Mouse (Mus musculus) hindbrain, embryonic 11.5 days (tissue): Measurements from ENCODE around the gene Rptn. TPM values are rescaled to one million over a fixed set of nuclear protein-coding genes. Genes with fewer than 3 reads are reported as not detected.

Source experiments
- ATAC-seq: fragments of 200-750 bp; cut with Nextera tagmentation; 2 replicates; pipeline ENCODE4 v1.8.0; 2017; ENCODE audit warnings: mild to moderate bottlenecking, moderate TSS enrichment, moderate library complexity; ENCODE audit not compliant: low FRiP score
- DNase-seq: peaks from one replicate; pipeline ENCODE4 v3.0.0-alpha.2; 2015; ENCODE audit warnings: low spot score
- H3K27ac ChIP-seq: fragments of 300-500 bp; sonication (generic); 2 replicates; pipeline ENCODE4 v1.5.1; 2014; ENCODE audit warnings: mild to moderate bottlenecking, low read depth, low read length
- H3K27me3 ChIP-seq: fragments of 300-500 bp; sonication (generic); 2 replicates; pipeline ENCODE4 v1.6.1; 2014; ENCODE audit warnings: mild to moderate bottlenecking, low read length, moderate library complexity, mixed read lengths; ENCODE audit not compliant: control insufficient read depth, insufficient read depth
- H3K36me3 ChIP-seq: fragments of 300-500 bp; sonication (generic); 2 replicates; pipeline ENCODE4 v1.6.1; 2014; ENCODE audit warnings: mild to moderate bottlenecking, low read length, moderate library complexity, mixed read lengths; ENCODE audit not compliant: control insufficient read depth, insufficient read depth
- H3K4me1 ChIP-seq: fragments of 300-500 bp; sonication (generic); replicated peaks from 2 replicates; pipeline ENCODE4 v1.6.1; 2014; ENCODE audit warnings: low read length, mixed read lengths; ENCODE audit not compliant: control insufficient read depth, insufficient read depth
- H3K4me2 ChIP-seq: fragments of 300-500 bp; sonication (generic); replicated peaks from 2 replicates; pipeline ENCODE4 v1.6.1; 2014; ENCODE audit warnings: mild to moderate bottlenecking, low read depth, low read length
- H3K4me3 ChIP-seq: fragments of 300-500 bp; sonication (generic); 2 replicates; pipeline ENCODE4 v1.5.1; 2014; ENCODE audit warnings: low read depth, low read length
- H3K9ac ChIP-seq: fragments of 300-500 bp; sonication (generic); 2 replicates; pipeline ENCODE4 v1.6.1; 2014; ENCODE audit warnings: low read depth, low read length
- H3K9me3 ChIP-seq: fragments of 300-500 bp; sonication (generic); 2 replicates; pipeline ENCODE4 v1.6.1; 2016; ENCODE audit warnings: low read length; ENCODE audit not compliant: control insufficient read depth
- WGBS: fragments of 180-500 bp; shearing (Covaris S2); extraction: QIAGEN DNeasy Blood & Tissue Kit; methylation state at CpG from one replicate; pipeline ENCODE4 v1.1.7; 2014; 5-methylcytosine and 5-hydroxymethylcytosine counted together
- polyA plus RNA-seq: library from polyadenylated mRNA; unstranded; fragments of >200 nt; fragmentation: Nextera tagmentation; extraction: Ambion mirVana; gene quantifications from 2 replicates; pipeline ENCODE4 v1.2.1, GENCODE M21; 2014

Gene Rptn
- polyA plus RNA-seq, 1 experiment from 2014 or later, result not detected

- Histone ChIP-seq H3K4me3 (no peak overlapping the region), H3K4me1 (no peaks in the 10 kb centered on the region), H3K9ac (no peak overlapping the region), H3K4me2 (no peak overlapping the region), H3K9me3 (no peaks in the 10 kb centered on the region), H3K27ac (no peak overlapping the region), H3K36me3 (no peaks in the 10 kb centered on the region), H3K27me3 (no peaks in the 10 kb centered on the region)
- no peak for ATAC-seq
- no peak for DNase-seq
- 48% methylated on average over 4 of the region's 4 CpGs for WGBS
Measured at GRCm38 (mm10) chr3:93378146-93378545, 15.4 kb upstream of the Rptn start.

- H3K4me2 ChIP-seq, result no peak overlapping the region
- H3K4me1 ChIP-seq, result no peaks in the 10 kb centered on the region
- no peak overlapping the region for H3K4me3 ChIP-seq
- H3K27ac ChIP-seq, result no peak overlapping the region
- H3K36me3 ChIP-seq, result no peaks in the 10 kb centered on the region
- 90% methylated on average over 3 of the region's 3 CpGs for WGBS
- no peaks in the 10 kb centered on the region for H3K9me3 ChIP-seq
- H3K9ac ChIP-seq, result no peak overlapping the region
- ATAC-seq, result no peak
- H3K27me3 ChIP-seq, result no peaks in the 10 kb centered on the region
- no peak for DNase-seq
Measured at GRCm38 (mm10) chr3:93403936-93404335, 10.4 kb downstream of the Rptn start.

- no peaks in the 10 kb centered on the region for H3K36me3 ChIP-seq
- H3K4me1 ChIP-seq, result no peaks in the 10 kb centered on the region
- WGBS, result 35% methylated on average over 5 of the region's 5 CpGs
- no peaks in the 10 kb centered on the region for H3K27me3 ChIP-seq
- no peaks in the 10 kb centered on the region for H3K9me3 ChIP-seq
- H3K4me3 ChIP-seq, result no peak overlapping the region
- H3K9ac ChIP-seq, result no peak overlapping the region
- H3K27ac ChIP-seq, result no peak overlapping the region
- no peak for ATAC-seq
- no peak overlapping the region for H3K4me2 ChIP-seq
- DNase-seq, result peak; percentile 46
Measured at GRCm38 (mm10) chr3:93406992-93407391, 13.5 kb downstream of the Rptn start.

GRCm38 (mm10) chr3:93411905-93412304 lies 18.4 kb downstream of the Rptn start:
- ATAC-seq, result no peak

GRCm38 (mm10) chr3:93431673-93432072 lies 38.2 kb downstream of the Rptn start:
- no peaks in the 10 kb centered on the region for H3K36me3 ChIP-seq
- no peak overlapping the region for H3K9ac ChIP-seq
- no peak overlapping the region for H3K4me3 ChIP-seq
- H3K27ac ChIP-seq, result no peak overlapping the region
- WGBS, result 44% methylated on average over 3 of the region's 3 CpGs
- H3K27me3 ChIP-seq, result no peaks in the 10 kb centered on the region
- H3K4me1 ChIP-seq, result no peaks in the 10 kb centered on the region
- ATAC-seq (no peak), DNase-seq (no peak)
- H3K4me2 ChIP-seq, result no peak overlapping the region
- no peaks in the 10 kb centered on the region for H3K9me3 ChIP-seq

More at GRCm38 (mm10) chr3:93411905-93412304, 18.4 kb downstream of the Rptn start:
- Histone ChIP-seq H3K4me2 (no peak overlapping the region), H3K4me1 (no peaks in the 10 kb centered on the region), H3K9me3 (no peaks in the 10 kb centered on the region), H3K4me3 (no peak overlapping the region), H3K27me3 (no peaks in the 10 kb centered on the region), H3K9ac (no peak overlapping the region), H3K36me3 (no peaks in the 10 kb centered on the region), H3K27ac (no peak overlapping the region)
- DNase-seq, result no peak
- 21% methylated on average over 2 of the region's 2 CpGs for WGBS

GRCm38 (mm10) chr3:93442030-93442429 lies 48.5 kb downstream of the Rptn start, which contains the start of gene Tchh:
TSS of gene Tchh (plus strand) at chr3:93442330.
- ATAC-seq (no peak), DNase-seq (no peak)
- Histone ChIP-seq H3K27me3 (peaks cover 29% of the 10 kb centered on the region), H3K9ac (no peak within 1 kb of the TSS), H3K27ac (no peak within 1 kb of the TSS), H3K4me3 (no peak within 1 kb of the TSS), H3K36me3 (no peaks in the 10 kb centered on the region), H3K4me2 (no peak within 1 kb of the TSS), H3K4me1 (0 out of 2 replicates have a peak, but pooled peaks cover 4% of the 10 kb centered on the region), H3K9me3 (no peaks in the 10 kb centered on the region)
- 91% methylated on average over 1 of the region's 1 CpGs for WGBS

GRCm38 (mm10) chr3:93443501-93444101 lies 50.1 kb downstream of the Rptn start:
- peak overlapping the region; percentile 75 for H3K4me2 ChIP-seq
- no peaks in the 10 kb centered on the region for H3K9me3 ChIP-seq
- ATAC-seq, result no peak
- H3K27me3 ChIP-seq, result peaks cover 33% of the 10 kb centered on the region
- no peak overlapping the region for H3K27ac ChIP-seq
- no peaks in the 10 kb centered on the region for H3K36me3 ChIP-seq
- peak; percentile 70 for DNase-seq
- WGBS, result under 1% methylated on average over 38 of the region's 38 CpGs
- H3K4me1 ChIP-seq, result 0 out of 2 replicates have a peak, but pooled peaks cover 4% of the 10 kb centered on the region
- peak overlapping the region; percentile 54 for H3K4me3 ChIP-seq
- no peak overlapping the region for H3K9ac ChIP-seq

- peak overlapping the region; percentile 54 for H3K4me3 ChIP-seq
- peaks cover 33% of the 10 kb centered on the region for H3K27me3 ChIP-seq
- no peaks in the 10 kb centered on the region for H3K36me3 ChIP-seq
- peak overlapping the region; percentile 75 for H3K4me2 ChIP-seq
- DNase-seq (peak; percentile 81), ATAC-seq (peak; percentile 86)
- no peaks in the 10 kb centered on the region for H3K9me3 ChIP-seq
- 0 out of 2 replicates have a peak, but pooled peaks cover 4% of the 10 kb centered on the region for H3K4me1 ChIP-seq
- WGBS, result 1% methylated on average over 56 of the region's 56 CpGs
- no peak overlapping the region for H3K27ac ChIP-seq
- peak overlapping the region; percentile 13 for H3K9ac ChIP-seq
Measured at GRCm38 (mm10) chr3:93444343-93445164, 51.1 kb downstream of the Rptn start.
